Comparison of ENCODE assay signal across 13 mouse cellular contexts in the genomic region with DNA sequence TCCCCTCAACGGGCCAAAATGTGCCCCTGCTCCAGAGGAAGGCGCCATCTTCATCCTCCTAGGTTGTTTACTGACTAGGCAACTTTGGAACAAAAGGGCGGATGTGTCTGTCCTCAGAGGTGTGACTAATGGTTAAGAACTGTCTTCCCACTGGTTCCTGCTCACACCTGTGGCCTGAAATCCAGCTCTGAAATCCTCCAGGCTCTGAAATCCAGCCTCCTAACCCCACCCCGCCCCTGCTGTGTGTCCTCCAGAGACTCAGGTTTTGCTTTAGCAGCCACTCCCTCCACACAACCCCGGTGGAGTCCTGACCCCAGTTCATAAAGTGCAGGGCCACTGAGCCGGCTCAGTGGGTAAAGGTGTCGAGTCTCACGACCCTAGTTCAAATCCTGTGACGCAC. TPM values are rescaled to one million over a fixed set of nuclear protein-coding genes. Genes with fewer than 3 reads are reported as not detected.
"Had no signal": no experiment of that assay in that cellular context is flagged by ENCODE, and none has a peak within 500 bp of the region (broad histone marks: within the 10 kb centered on the region; RNA-seq: fewer than 3 reads in every experiment).

No protein-coding gene starts in this region.

- H3K4me3 ChIP-seq: left cerebral cortex, adult 2 months; liver, embryonic 13.5 days; megakaryocyte, embryonic 14.5 days; midbrain, embryonic 10.5 days; midbrain, embryonic 13.5 days had no signal

- H3K36me3 ChIP-seq: liver, embryonic 13.5 days; midbrain, embryonic 10.5 days; midbrain, embryonic 13.5 days had no signal

- H3K9me3 ChIP-seq: liver, embryonic 13.5 days; midbrain, embryonic 10.5 days; midbrain, embryonic 13.5 days had no signal

- H3K9ac ChIP-seq: liver, embryonic 13.5 days; midbrain, embryonic 13.5 days had no signal

- H3K4me2 ChIP-seq: liver, embryonic 13.5 days; midbrain, embryonic 13.5 days had no signal

- ATAC-seq: midbrain, embryonic 13.5 days had no signal

- H3K27ac ChIP-seq: left cerebral cortex, adult 2 months; liver, embryonic 13.5 days; midbrain, embryonic 10.5 days; midbrain, embryonic 13.5 days had no signal

- DNase-seq: kidney, adult 18-20 months; kidney, postnatal 36 days; layer of hippocampus, postnatal 36 days; liver, embryonic 13.5 days; lung, adult 2 months; lung, postnatal 36 days; thymus, postnatal 36 days had no signal

RNA-seq across cellular contexts. Expression of a gene that starts 44.2 kb away (rescaled TPM):
- total RNA-seq: liver, adult 2 months; midbrain, postnatal 0 days had no signal
- polyA plus RNA-seq: liver, adult 2 months had no signal
